Mouse (Mus musculus) hindbrain, embryonic 13.5 days (tissue): Measurements from ENCODE around the gene Agap1. TPM values are rescaled to one million over a fixed set of nuclear protein-coding genes. Genes with fewer than 3 reads are reported as not detected.

Experiments used
- ATAC-seq: fragments of 200-750 bp; cut with Nextera tagmentation; 2 replicates; pipeline ENCODE4 v1.8.0; 2017; ENCODE audit warnings: moderate TSS enrichment; ENCODE audit not compliant: low FRiP score
- H3K27ac ChIP-seq: fragments of 300-500 bp; sonication (generic); 2 replicates; pipeline ENCODE4 v1.5.1; 2015; ENCODE audit warnings: inconsistent platforms, mild to moderate bottlenecking, moderate library complexity
- H3K27me3 ChIP-seq: fragments of 300-500 bp; sonication (generic); 2 replicates; pipeline ENCODE4 v1.6.1; 2015; ENCODE audit warnings: mild to moderate bottlenecking, inconsistent platforms
- H3K36me3 ChIP-seq: fragments of 300-500 bp; sonication (generic); 2 replicates; pipeline ENCODE4 v1.6.1; 2015; ENCODE audit warnings: mild to moderate bottlenecking, inconsistent platforms
- H3K4me1 ChIP-seq: fragments of 300-500 bp; sonication (generic); replicated peaks from 2 replicates; pipeline ENCODE4 v1.6.1; 2015; ENCODE audit warnings: inconsistent platforms
- H3K4me2 ChIP-seq: fragments of 300-500 bp; sonication (generic); 2 replicates; pipeline ENCODE4 v1.6.1; 2015; ENCODE audit warnings: inconsistent platforms, mild to moderate bottlenecking, moderate library complexity
- H3K4me3 ChIP-seq: fragments of 300-500 bp; sonication (generic); 2 replicates; pipeline ENCODE4 v1.5.1; 2015; ENCODE audit warnings: mild to moderate bottlenecking, inconsistent platforms
- H3K9ac ChIP-seq: fragments of 300-500 bp; sonication (generic); 2 replicates; pipeline ENCODE4 v1.6.1; 2015; ENCODE audit warnings: mild to moderate bottlenecking, inconsistent platforms
- H3K9me3 ChIP-seq: fragments of 300-500 bp; sonication (generic); 2 replicates; pipeline ENCODE4 v1.6.1; 2016; ENCODE audit warnings: inconsistent platforms
- WGBS: fragments of 180-500 bp; shearing (Covaris S2); methylation state at CpG from one replicate; pipeline ENCODE4 v1.1.7; 2015; 5-methylcytosine and 5-hydroxymethylcytosine counted together
- polyA plus RNA-seq: library from polyadenylated mRNA; unstranded; fragments of >200 nt; fragmentation: Nextera tagmentation; extraction: Ambion mirVana; gene quantifications from 2 replicates; pipeline ENCODE4 v1.2.1, GENCODE M21; 2015

Agap1 gene
- polyA plus RNA-seq, 1 experiment from 2014 or later = 51.3 TPM

- Histone ChIP-seq H3K9me3 (no peaks in the 10 kb centered on the region), H3K9ac (no peak overlapping the region), H3K4me3 (no peak overlapping the region), H3K4me1 (peaks cover 45% of the 10 kb centered on the region), H3K4me2 (no peak overlapping the region), H3K27me3 (no peaks in the 10 kb centered on the region), H3K36me3 (peaks cover 43% of the 10 kb centered on the region), H3K27ac (no peak overlapping the region)
- no peak for ATAC-seq
- WGBS = 92% methylated on average over 9 of the region's 9 CpGs
Observed at GRCm38 (mm10) chr1:89617336-89617735, 162.7 kb downstream of the Agap1 start.

GRCm38 (mm10) chr1:89619963-89620362 is 165.4 kb downstream of the Agap1 start:
- Histone ChIP-seq H3K27me3 (no peaks in the 10 kb centered on the region), H3K4me1 (peaks cover 41% of the 10 kb centered on the region), H3K36me3 (peaks cover 34% of the 10 kb centered on the region), H3K9me3 (no peaks in the 10 kb centered on the region), H3K27ac (no peak overlapping the region; the same call in 1 of the 2 replicates), H3K4me2 (no peak overlapping the region), H3K4me3 (no peak overlapping the region), H3K9ac (no peak overlapping the region)
- WGBS = 66% methylated on average over 2 of the region's 2 CpGs
- no peak for ATAC-seq

- no peak overlapping the region for H3K9ac ChIP-seq
- ATAC-seq = no peak
- WGBS = 67% methylated on average over 8 of the region's 8 CpGs
- no peaks in the 10 kb centered on the region for H3K9me3 ChIP-seq
- H3K4me1 ChIP-seq = peaks cover 41% of the 10 kb centered on the region
- H3K4me3 ChIP-seq = no peak overlapping the region
- no peak overlapping the region for H3K4me2 ChIP-seq
- peaks cover 30% of the 10 kb centered on the region for H3K36me3 ChIP-seq
- no peak overlapping the region for H3K27ac ChIP-seq
- no peaks in the 10 kb centered on the region for H3K27me3 ChIP-seq
Observed at GRCm38 (mm10) chr1:89621014-89621791, 166.6 kb downstream of the Agap1 start.

DNA sequence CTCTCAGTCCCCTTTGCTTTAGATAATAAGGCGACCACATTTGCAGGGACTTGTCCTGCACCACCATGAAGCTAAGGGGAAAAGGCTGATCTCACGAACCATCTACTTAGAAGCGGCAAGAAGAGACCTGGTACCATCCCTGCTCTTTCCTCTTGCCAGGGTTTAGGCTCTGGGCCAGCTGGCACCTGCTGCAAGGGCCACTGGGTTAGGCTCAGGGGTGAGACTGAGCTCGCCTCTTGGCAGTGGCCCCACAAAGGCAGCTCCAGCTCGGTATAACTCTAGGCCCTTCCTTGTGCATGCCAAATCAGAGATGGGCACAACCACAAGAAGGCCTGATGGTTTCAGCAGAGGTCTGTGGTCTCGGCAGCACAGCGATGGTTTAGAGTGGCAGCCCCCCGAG is 167.3 kb downstream of the Agap1 start:
- H3K36me3 ChIP-seq = peaks cover 29% of the 10 kb centered on the region
- no peak overlapping the region for H3K9ac ChIP-seq
- WGBS = 80% methylated on average over 8 of the region's 8 CpGs
- H3K27ac ChIP-seq = no peak overlapping the region
- H3K4me2 ChIP-seq = no peak overlapping the region
- H3K9me3 ChIP-seq = no peaks in the 10 kb centered on the region
- ATAC-seq = no peak
- H3K4me1 ChIP-seq = peaks cover 46% of the 10 kb centered on the region
- no peak overlapping the region for H3K4me3 ChIP-seq
- H3K27me3 ChIP-seq = no peaks in the 10 kb centered on the region

DNA sequence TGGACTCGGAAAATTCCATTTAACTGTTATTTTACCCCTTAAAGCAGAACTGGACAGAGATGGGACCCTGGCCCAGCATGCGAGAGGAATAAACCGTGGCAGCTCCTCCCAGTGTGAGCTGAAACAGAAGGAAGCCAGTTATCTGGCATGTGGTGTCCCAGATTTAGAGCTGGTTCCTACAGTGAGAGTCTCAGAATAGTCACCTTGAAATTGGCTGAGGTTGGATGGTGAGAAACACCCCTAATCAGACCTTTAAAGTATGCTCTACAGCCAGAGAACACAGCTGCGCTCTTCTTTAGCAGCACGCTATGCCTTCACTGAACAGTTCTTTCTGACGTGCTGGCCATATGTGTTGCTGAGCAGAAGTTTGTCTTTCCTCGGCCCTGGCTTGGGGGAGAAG is 168.2 kb downstream of the Agap1 start:
- Histone ChIP-seq H3K9ac (no peak overlapping the region), H3K4me3 (no peak overlapping the region), H3K4me1 (peaks cover 48% of the 10 kb centered on the region), H3K9me3 (no peaks in the 10 kb centered on the region), H3K36me3 (peaks cover 22% of the 10 kb centered on the region), H3K27ac (no peak overlapping the region), H3K27me3 (no peaks in the 10 kb centered on the region), H3K4me2 (no peak overlapping the region)
- WGBS = 86% methylated on average over 7 of the region's 7 CpGs
- ATAC-seq = no peak

GRCm38 (mm10) chr1:89625312-89625711 is 170.7 kb downstream of the Agap1 start:
- peaks cover 24% of the 10 kb centered on the region for H3K4me1 ChIP-seq
- 88% methylated on average over 4 of the region's 4 CpGs for WGBS
- no peak for ATAC-seq

DNA sequence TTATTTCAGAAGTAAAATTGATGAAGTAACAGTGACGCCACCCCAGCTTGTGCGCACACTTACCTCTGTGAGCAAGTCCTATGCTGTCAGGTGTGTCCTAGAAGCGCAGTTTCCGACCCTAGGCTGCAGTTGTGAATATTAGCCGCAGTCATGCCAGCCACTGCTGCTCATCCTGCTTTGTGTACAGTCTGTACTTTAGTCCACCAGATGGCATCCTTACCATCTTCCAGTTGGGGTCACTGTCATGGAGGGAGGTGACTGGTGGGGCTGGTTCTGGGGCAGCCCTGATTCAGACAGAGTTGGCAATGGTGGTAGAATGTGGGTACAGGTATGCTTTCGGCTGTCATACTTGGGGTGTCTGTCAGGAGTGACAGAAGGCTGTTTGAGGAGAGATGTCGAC is 171.4 kb downstream of the Agap1 start:
- Histone ChIP-seq H3K4me2 (no peak overlapping the region), H3K4me3 (no peak overlapping the region), H3K9me3 (no peaks in the 10 kb centered on the region), H3K27me3 (no peaks in the 10 kb centered on the region), H3K4me1 (peaks cover 17% of the 10 kb centered on the region), H3K27ac (no peak overlapping the region), H3K9ac (no peak overlapping the region), H3K36me3 (peaks cover 36% of the 10 kb centered on the region)
- 94% methylated on average over 7 of the region's 7 CpGs for WGBS
- ATAC-seq = no peak

More at GRCm38 (mm10) chr1:89625312-89625711, 170.7 kb downstream of the Agap1 start:
- Histone ChIP-seq H3K27ac (no peak overlapping the region), H3K4me2 (no peak overlapping the region), H3K9ac (no peak overlapping the region), H3K27me3 (no peaks in the 10 kb centered on the region), H3K9me3 (no peaks in the 10 kb centered on the region), H3K4me3 (no peak overlapping the region), H3K36me3 (peaks cover 33% of the 10 kb centered on the region)

DNA sequence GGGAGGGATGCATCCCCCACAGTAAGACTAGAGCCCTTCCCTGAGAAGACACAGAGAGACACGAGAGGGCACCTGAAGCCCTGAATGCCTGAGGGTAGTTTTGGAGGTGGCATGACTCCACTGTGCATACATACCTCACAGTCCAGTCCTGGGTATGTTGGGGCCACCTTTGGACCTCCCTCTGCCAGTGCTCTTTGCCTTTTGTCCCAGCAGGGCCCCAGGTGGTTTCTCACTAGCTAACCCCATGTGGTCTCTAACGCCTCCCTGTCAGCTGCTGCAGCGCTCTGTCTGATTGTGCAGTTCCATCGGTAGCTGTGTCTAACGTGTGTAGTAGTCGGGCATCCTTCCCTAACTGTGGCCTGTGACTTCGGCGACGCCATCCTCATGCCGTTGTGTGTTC is 172.3 kb downstream of the Agap1 start:
- no peak for ATAC-seq
- 56% methylated on average over 10 of the region's 10 CpGs for WGBS

GRCm38 (mm10) chr1:89627650-89628049 is 173.0 kb downstream of the Agap1 start:
- Histone ChIP-seq H3K27me3 (no peaks in the 10 kb centered on the region), H3K9me3 (no peaks in the 10 kb centered on the region), H3K36me3 (peaks cover 41% of the 10 kb centered on the region), H3K4me2 (no peak overlapping the region), H3K4me3 (no peak overlapping the region), H3K27ac (peak overlapping the region; percentile 56; the same call in 1 of the 2 replicates), H3K9ac (no peak overlapping the region), H3K4me1 (peaks cover 11% of the 10 kb centered on the region)
- no peak for ATAC-seq
- 54% methylated on average over 3 of the region's 3 CpGs for WGBS

More for the DNA sequence above, 172.3 kb downstream of the Agap1 start:
- Histone ChIP-seq H3K36me3 (peaks cover 36% of the 10 kb centered on the region), H3K4me1 (peaks cover 14% of the 10 kb centered on the region), H3K9me3 (no peaks in the 10 kb centered on the region), H3K27me3 (no peaks in the 10 kb centered on the region), H3K4me3 (no peak overlapping the region), H3K9ac (no peak overlapping the region), H3K27ac (peak overlapping the region; percentile 56), H3K4me2 (no peak overlapping the region)

DNA sequence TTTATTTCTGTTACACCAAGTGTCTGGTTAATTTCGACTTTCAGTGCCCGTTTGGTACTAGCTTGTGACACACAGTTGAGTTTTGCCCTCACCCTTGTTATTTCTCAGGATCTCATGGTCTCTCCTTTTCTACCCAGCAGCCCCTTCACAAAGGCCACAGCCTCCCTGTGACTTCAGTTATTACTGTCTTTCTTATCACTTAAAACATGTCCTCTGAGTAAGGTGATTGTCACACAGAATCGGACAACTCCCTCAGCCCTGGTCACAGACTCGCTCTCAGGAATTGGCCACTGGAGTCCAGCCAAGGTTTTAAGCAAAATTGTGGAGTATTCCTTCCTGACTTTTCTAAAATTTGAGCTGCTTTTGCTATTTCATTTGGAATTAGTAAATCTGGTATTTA is 176.2 kb downstream of the Agap1 start:
- WGBS = 83% methylated on average over 4 of the region's 4 CpGs
- peaks cover 55% of the 10 kb centered on the region for H3K36me3 ChIP-seq

DNA sequence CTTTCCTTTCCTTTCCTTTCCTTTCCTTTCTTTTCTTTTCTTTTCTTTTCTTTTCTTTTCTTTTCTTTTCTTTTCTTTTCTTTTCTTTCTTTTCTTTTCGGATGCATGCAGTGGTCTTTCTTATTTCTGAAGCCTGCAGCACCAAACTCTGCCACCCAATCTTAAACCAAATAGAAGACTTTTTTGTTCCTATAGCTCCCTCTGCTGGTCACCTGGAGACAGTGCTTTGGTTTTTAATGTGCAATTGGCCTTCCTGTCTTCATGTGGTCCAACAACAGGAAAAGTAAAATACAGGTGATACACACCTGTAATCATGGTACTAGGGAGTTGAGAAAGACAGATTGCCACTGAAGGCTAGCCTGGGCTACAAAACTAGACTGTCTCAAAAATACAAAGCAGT is 177.1 kb downstream of the Agap1 start:
- Histone ChIP-seq H3K27ac (no peak overlapping the region), H3K4me2 (no peak overlapping the region), H3K27me3 (no peaks in the 10 kb centered on the region), H3K9me3 (no peaks in the 10 kb centered on the region), H3K4me3 (no peak overlapping the region), H3K4me1 (peaks cover 9% of the 10 kb centered on the region), H3K9ac (no peak overlapping the region), H3K36me3 (peaks cover 61% of the 10 kb centered on the region)
- WGBS = 25% methylated on average over 1 of the region's 1 CpGs
- no peak for ATAC-seq

More for the DNA sequence above, 176.2 kb downstream of the Agap1 start:
- no peak overlapping the region for H3K27ac ChIP-seq
- no peak overlapping the region for H3K4me3 ChIP-seq
- ATAC-seq = no peak
- no peak overlapping the region for H3K4me2 ChIP-seq
- no peaks in the 10 kb centered on the region for H3K27me3 ChIP-seq
- no peaks in the 10 kb centered on the region for H3K9me3 ChIP-seq
- H3K9ac ChIP-seq = no peak overlapping the region
- peaks cover 11% of the 10 kb centered on the region for H3K4me1 ChIP-seq

- H3K4me3 ChIP-seq = no peak overlapping the region
- WGBS = 75% methylated on average over 14 of the region's 14 CpGs
- H3K9ac ChIP-seq = no peak overlapping the region
- H3K4me1 ChIP-seq = no peaks in the 10 kb centered on the region
- no peaks in the 10 kb centered on the region for H3K27me3 ChIP-seq
- 0 out of 2 replicates have a peak, but pooled peaks have one; percentile 26 for ATAC-seq
- H3K36me3 ChIP-seq = peaks cover 76% of the 10 kb centered on the region
- H3K27ac ChIP-seq = no peak overlapping the region
- no peak overlapping the region for H3K4me2 ChIP-seq
- H3K9me3 ChIP-seq = no peaks in the 10 kb centered on the region
Observed at GRCm38 (mm10) chr1:89634055-89634454, 179.4 kb downstream of the Agap1 start.

DNA sequence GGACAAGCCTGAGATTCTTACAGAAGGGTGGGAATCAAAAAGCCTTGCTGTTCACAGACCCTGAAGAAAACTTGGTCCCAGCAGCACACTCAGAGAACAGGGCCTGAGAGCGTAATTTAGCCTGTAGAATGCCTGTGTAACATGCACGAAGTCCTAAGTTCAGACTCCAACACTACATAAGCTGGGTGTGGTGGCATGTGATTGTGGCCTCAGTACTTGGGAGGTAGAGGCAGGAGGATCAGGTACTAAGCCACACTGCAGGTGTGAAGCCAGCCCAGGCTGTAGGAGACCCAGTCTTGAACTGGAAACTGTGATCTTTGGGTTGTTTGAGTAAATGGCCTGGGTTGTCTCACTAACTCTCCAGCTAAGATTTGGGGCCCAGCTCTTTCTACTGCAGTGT is 180.5 kb downstream of the Agap1 start:
- Histone ChIP-seq H3K4me2 (no peak overlapping the region), H3K4me3 (no peak overlapping the region), H3K9ac (no peak overlapping the region), H3K36me3 (peaks cover 68% of the 10 kb centered on the region), H3K4me1 (no peaks in the 10 kb centered on the region), H3K27me3 (no peaks in the 10 kb centered on the region), H3K27ac (no peak overlapping the region), H3K9me3 (no peaks in the 10 kb centered on the region)
- WGBS = 97% methylated on average over 2 of the region's 2 CpGs
- ATAC-seq = no peak
